Mouse (Mus musculus) bone marrow, adult 2 months (tissue): ENCODE measurements around the gene Miox.

Experiments
- CTCF ChIP-seq: fragments of 200-500 bp; IDR thresholded peaks from 2 replicates; pipeline ENCODE4 v1.5.1; 2011; ENCODE audit warnings: low read length, control low read depth; ENCODE audit not compliant: control insufficient read depth, insufficient read depth
- POLR2A ChIP-seq: fragments of 200-500 bp; IDR thresholded peaks from 2 replicates; pipeline ENCODE4 v1.6.1; 2011; ENCODE audit warnings: low read depth, mild to moderate bottlenecking, control low read depth, low read length, borderline replicate concordance; ENCODE audit not compliant: control insufficient read depth

GRCm38 (mm10) chr15:89285004-89285403, 49.2 kb upstream of the Miox start:
- no peak for TF ChIP-seq CTCF
- no peak for TF ChIP-seq POLR2A
